Mouse (Mus musculus) heart, postnatal 0 days (tissue): ENCODE measurements around the gene Itln1. TPM values are rescaled to one million over a fixed set of nuclear protein-coding genes. Genes with fewer than 3 reads are reported as not detected.

Experiments used
- ATAC-seq: fragments of 200-750 bp; cut with Nextera tagmentation; 2 replicates; pipeline ENCODE4 v1.8.0; 2017; ENCODE audit warnings: low read depth, moderate number of reproducible peaks, moderate library complexity; ENCODE audit not compliant: insufficient read depth
- DNase-seq: peaks from one replicate; pipeline ENCODE4 v3.0.0-alpha.2; 2016; ENCODE audit warnings: low spot score
- H3K27ac ChIP-seq: fragments of 300-500 bp; sonication (generic); 2 replicates; pipeline ENCODE4 v1.5.1; 2014; ENCODE audit warnings: low read depth, mild to moderate bottlenecking
- H3K27me3 ChIP-seq: fragments of 300-500 bp; sonication (generic); 2 replicates; pipeline ENCODE4 v1.6.1; 2014; ENCODE audit warnings: low read length, mixed read lengths; ENCODE audit not compliant: control insufficient read depth, insufficient read depth
- H3K36me3 ChIP-seq: fragments of 300-500 bp; sonication (generic); replicated peaks from 2 replicates; pipeline ENCODE4 v1.6.1; 2014; ENCODE audit warnings: low read length, mixed read lengths; ENCODE audit not compliant: control insufficient read depth, insufficient read depth
- H3K4me1 ChIP-seq: fragments of 300-500 bp; sonication (generic); 2 replicates; pipeline ENCODE4 v1.6.1; 2014; ENCODE audit warnings: antibody characterized with exemption; ENCODE audit not compliant: control insufficient read depth, insufficient read depth
- H3K4me2 ChIP-seq: fragments of 300-500 bp; sonication (generic); 2 replicates; pipeline ENCODE4 v1.6.1; 2014; ENCODE audit warnings: low read depth, mild to moderate bottlenecking, low read length, moderate library complexity
- H3K4me3 ChIP-seq: fragments of 300-500 bp; sonication (generic); 2 replicates; pipeline ENCODE4 v1.5.1; 2014; ENCODE audit warnings: low read depth, low read length
- H3K9ac ChIP-seq: fragments of 300-500 bp; sonication (generic); replicated peaks from 2 replicates; pipeline ENCODE4 v1.6.1; 2014; ENCODE audit warnings: low read depth, low read length, mixed read lengths
- H3K9me3 ChIP-seq: fragments of 300-500 bp; sonication (generic); replicated peaks from 2 replicates; pipeline ENCODE4 v1.6.1; 2016; ENCODE audit warnings: low read length; ENCODE audit not compliant: control insufficient read depth
- CTCF ChIP-seq: IDR thresholded peaks from 2 replicates; pipeline ENCODE4 v1.5.1; 2016; ENCODE audit warnings: antibody characterized with exemption, control low read depth, low read depth
- EP300 ChIP-seq: IDR thresholded peaks from 2 replicates; pipeline ENCODE4 v1.6.1; 2016; ENCODE audit warnings: antibody characterized with exemption, low read depth
- WGBS: fragments of 180-500 bp; shearing (Covaris S2); extraction: QIAGEN DNeasy Blood & Tissue Kit; methylation state at CpG from one replicate; pipeline ENCODE4 v1.1.7; 2014; 5-methylcytosine and 5-hydroxymethylcytosine counted together
- polyA plus RNA-seq: library from polyadenylated mRNA; unstranded; fragments of >200 nt; fragmentation: Nextera tagmentation; extraction: Ambion mirVana; gene quantifications from 2 replicates; pipeline ENCODE4 v1.2.1, GENCODE M21; 2015
- total RNA-seq: library from RNA; depleted of rRNA; stranded (reverse); fragments of >200 nt; gene quantifications from 2 replicates; pipeline ENCODE4 v1.2.3, GENCODE M21; 2014; ENCODE audit warnings: low replicate concordance

Itln1 gene
- total and polyA plus RNA-seq, 2 experiments from 2014 or later: not detected

- H3K27me3 ChIP-seq: no peaks in the 10 kb centered on the region
- no peak overlapping the region for H3K4me3 ChIP-seq
- WGBS: 59% methylated on average over 3 of the region's 3 CpGs
- H3K27ac ChIP-seq: no peak overlapping the region
- H3K9me3 ChIP-seq: no peaks in the 10 kb centered on the region
- peak; percentile 55 for TF ChIP-seq CTCF
- TF ChIP-seq EP300: no peak
- no peak overlapping the region for H3K4me2 ChIP-seq
- peak; percentile 13 for DNase-seq
- no peaks in the 10 kb centered on the region for H3K36me3 ChIP-seq
- no peak overlapping the region for H3K9ac ChIP-seq
- no peaks in the 10 kb centered on the region for H3K4me1 ChIP-seq
- peak; percentile 64 for ATAC-seq
Measured at GRCm38 (mm10) chr1:171564247-171564646, 29.2 kb upstream of the Itln1 start.

GRCm38 (mm10) chr1:171563042-171563441 is 27.9 kb upstream of the Itln1 start:
- no peaks in the 10 kb centered on the region for H3K36me3 ChIP-seq
- H3K9ac ChIP-seq: no peak overlapping the region
- DNase-seq (no peak), ATAC-seq (no peak)
- WGBS: 64% methylated on average over 2 of the region's 2 CpGs
- no peak overlapping the region for H3K4me2 ChIP-seq
- no peaks in the 10 kb centered on the region for H3K9me3 ChIP-seq
- H3K4me1 ChIP-seq: no peaks in the 10 kb centered on the region
- H3K4me3 ChIP-seq: no peak overlapping the region
- H3K27me3 ChIP-seq: no peaks in the 10 kb centered on the region
- TF ChIP-seq EP300 (no peak), CTCF (no peak)
- no peak overlapping the region for H3K27ac ChIP-seq

- no peaks in the 10 kb centered on the region for H3K27me3 ChIP-seq
- WGBS: 69% methylated on average over 8 of the region's 11 CpGs
- H3K27ac ChIP-seq: no peak overlapping the region
- H3K9ac ChIP-seq: no peak overlapping the region
- no peak for DNase-seq
- ATAC-seq: no peak
- H3K4me3 ChIP-seq: no peak overlapping the region
- no peaks in the 10 kb centered on the region for H3K9me3 ChIP-seq
- H3K4me1 ChIP-seq: no peaks in the 10 kb centered on the region
- H3K36me3 ChIP-seq: no peaks in the 10 kb centered on the region
- no peak overlapping the region for H3K4me2 ChIP-seq
- TF ChIP-seq CTCF: no peak
- no peak for TF ChIP-seq EP300
Measured at GRCm38 (mm10) chr1:171561639-171562225, 26.6 kb upstream of the Itln1 start.

- ATAC-seq (no peak), DNase-seq (no peak)
- H3K9me3 ChIP-seq: no peaks in the 10 kb centered on the region
- no peak overlapping the region for H3K27ac ChIP-seq
- TF ChIP-seq EP300: no peak
- H3K36me3 ChIP-seq: no peaks in the 10 kb centered on the region
- WGBS: 80% methylated on average over 1 of the region's 1 CpGs
- no peaks in the 10 kb centered on the region for H3K27me3 ChIP-seq
- H3K4me3 ChIP-seq: no peak overlapping the region
- H3K9ac ChIP-seq: no peak overlapping the region
- no peak overlapping the region for H3K4me2 ChIP-seq
- no peaks in the 10 kb centered on the region for H3K4me1 ChIP-seq
Measured at GRCm38 (mm10) chr1:171561200-171561599, 26.1 kb upstream of the Itln1 start.

- Histone ChIP-seq H3K36me3 (no peaks in the 10 kb centered on the region), H3K9ac (no peak overlapping the region), H3K4me2 (no peak overlapping the region), H3K27ac (no peak overlapping the region), H3K4me1 (no peaks in the 10 kb centered on the region), H3K4me3 (no peak overlapping the region), H3K9me3 (no peaks in the 10 kb centered on the region), H3K27me3 (no peaks in the 10 kb centered on the region)
- DNase-seq (no peak), ATAC-seq (no peak)
- TF ChIP-seq CTCF (no peak), EP300 (no peak)
- 37% methylated on average over 2 of the region's 2 CpGs for WGBS
Measured at GRCm38 (mm10) chr1:171560262-171560661, 25.2 kb upstream of the Itln1 start.

- no peaks in the 10 kb centered on the region for H3K9me3 ChIP-seq
- H3K27me3 ChIP-seq: no peaks in the 10 kb centered on the region
- H3K36me3 ChIP-seq: no peaks in the 10 kb centered on the region
- H3K27ac ChIP-seq: no peak within 1 kb of the TSS
- DNase-seq (no peak), ATAC-seq (no peak)
- no peak within 1 kb of the TSS for H3K4me3 ChIP-seq
- WGBS: 70% methylated on average over 4 of the region's 4 CpGs
- H3K9ac ChIP-seq: no peak within 1 kb of the TSS
- TF ChIP-seq EP300 (no peak), CTCF (no peak)
- H3K4me2 ChIP-seq: no peak within 1 kb of the TSS
- H3K4me1 ChIP-seq: peaks cover 3% of the 10 kb centered on the region; the same call in 1 of the 2 replicates
Measured at GRCm38 (mm10) chr1:171558898-171559297, 23.8 kb upstream of the Itln1 start, which contains the start of gene Cd244a. Cd244a (plus strand) TSS chr1:171559193.
